Mouse (Mus musculus): ENCODE data around the gene Ift172.

Gene Ift172

DNA sequence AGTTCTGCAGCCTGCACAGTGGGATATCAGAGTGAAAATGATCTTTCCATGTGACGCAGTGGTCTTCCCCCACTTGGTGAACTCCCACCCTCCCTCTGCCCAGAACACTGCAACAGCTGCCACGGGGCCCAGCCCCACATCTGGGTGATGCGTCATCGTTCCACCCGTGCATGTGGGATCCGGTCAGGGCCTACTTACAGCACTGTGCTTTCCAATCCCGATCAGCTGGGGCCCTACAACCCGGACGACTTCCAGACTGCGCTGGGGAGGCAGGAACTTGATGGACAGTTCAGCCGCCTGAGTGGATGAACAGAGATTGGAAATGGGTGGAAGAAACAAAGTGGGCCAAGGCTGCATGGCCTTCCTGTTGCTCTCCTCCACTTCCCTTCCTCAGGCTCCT is 33.3 kb downstream of the Ift172 start:
- no peak for DNase-seq (ENCODE audit: low read depth, low spot score)

DNA sequence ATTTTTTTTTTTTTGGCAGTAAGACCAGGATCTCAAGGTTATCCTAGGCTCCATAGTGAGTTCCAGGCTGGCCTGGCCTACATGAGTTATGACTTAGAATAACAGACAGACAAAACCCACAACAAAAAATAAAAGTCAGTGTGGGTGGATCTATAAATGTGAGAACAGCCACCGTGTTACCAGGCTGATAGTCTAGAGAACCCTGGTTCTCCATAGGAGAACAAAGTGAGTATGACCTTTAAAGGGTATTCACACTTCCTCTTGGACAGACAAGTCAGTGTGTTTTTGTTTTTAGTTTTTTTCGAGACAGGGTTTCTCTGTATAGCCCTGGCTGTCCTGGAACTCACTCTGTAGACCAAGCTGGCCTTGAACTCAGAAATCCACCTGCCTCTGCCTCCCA is 34.9 kb downstream of the Ift172 start:
- no peak for DNase-seq (ENCODE audit: low read depth, low spot score)

DNA sequence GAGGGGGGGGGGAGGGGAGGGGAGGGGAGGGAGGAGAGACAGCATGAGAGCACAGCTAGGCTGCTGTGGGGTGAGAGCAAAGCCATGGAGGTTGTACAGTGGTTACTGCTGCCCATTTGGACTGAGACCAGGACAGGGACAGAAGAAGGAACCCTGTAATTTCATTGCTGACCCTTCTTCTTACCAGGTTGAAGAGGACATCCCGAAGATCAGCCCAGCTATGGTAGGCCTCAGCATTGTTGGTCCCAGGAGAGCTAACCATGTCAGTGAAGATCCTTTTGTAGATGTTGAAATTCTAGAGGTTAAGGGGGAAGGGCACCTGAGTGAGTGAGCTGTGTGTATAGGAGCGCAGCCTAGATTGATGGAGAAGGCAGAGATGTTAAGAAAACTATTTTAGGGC is 35.5 kb downstream of the Ift172 start:
- no peak for DNase-seq (ENCODE audit: low read depth, low spot score)

DNA sequence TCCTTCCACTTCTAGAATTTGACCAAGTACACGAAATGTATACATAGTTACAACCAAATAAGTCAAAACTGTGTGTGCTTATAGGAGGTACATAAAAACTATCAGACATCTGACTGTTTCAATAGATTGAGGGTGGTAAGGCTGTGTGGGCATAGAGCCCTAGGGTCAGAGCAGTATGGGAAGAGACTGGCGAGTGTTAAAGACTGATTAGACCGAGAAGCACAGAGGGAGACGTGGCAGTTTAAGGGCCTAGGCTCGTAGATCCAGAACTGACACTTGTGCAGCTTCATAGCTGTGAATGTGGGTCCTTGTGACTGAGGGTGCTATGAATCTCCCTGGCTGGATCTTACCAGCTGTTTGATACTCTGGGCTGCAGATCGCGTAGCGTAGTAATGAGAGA is 36.0 kb downstream of the Ift172 start:
- DNase-seq (ENCODE audit: low read depth, low spot score): no peak

DNA sequence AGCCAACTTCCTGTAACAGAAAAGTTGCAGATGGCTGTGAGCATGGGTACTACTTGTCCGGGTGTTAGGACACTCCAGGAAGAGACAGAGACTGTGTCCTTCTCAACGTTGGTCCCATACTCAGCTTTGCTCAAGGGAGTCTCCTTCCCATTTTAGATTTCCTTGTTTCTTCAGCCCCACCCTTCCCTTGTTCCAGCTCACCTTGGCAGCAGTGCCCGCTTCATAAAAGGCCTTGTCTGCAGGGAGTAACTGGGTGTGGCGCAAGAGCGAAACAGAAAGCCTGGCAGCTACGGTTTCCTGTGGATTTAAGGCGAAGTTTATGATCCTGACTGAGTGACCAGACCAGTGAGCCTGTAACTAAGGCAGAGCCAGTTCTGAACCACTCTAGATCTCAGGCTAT is 36.5 kb downstream of the Ift172 start:
- no peak for DNase-seq (ENCODE audit: low read depth, low spot score)

DNA sequence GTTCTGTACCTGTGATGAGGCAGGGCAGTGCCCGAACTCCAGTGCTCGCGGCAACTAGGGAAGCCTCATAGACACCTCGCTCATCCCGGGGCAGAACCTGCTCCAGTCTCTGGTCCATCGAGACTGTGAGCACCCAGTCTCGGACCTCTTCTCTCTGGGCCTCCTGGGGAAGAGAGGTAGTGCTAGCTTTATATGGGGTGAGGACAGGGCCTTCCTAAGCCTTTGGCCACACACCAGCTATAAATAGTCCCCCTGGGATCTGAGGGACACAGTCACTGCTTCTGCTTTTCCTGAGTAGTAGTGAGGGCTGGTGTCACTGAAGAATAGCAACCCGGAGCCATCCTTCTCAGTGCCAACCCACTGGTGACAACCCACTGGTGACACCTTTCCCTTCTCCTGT is 37.1 kb downstream of the Ift172 start:
- DNase-seq (ENCODE audit: low read depth, low spot score): no peak

DNA sequence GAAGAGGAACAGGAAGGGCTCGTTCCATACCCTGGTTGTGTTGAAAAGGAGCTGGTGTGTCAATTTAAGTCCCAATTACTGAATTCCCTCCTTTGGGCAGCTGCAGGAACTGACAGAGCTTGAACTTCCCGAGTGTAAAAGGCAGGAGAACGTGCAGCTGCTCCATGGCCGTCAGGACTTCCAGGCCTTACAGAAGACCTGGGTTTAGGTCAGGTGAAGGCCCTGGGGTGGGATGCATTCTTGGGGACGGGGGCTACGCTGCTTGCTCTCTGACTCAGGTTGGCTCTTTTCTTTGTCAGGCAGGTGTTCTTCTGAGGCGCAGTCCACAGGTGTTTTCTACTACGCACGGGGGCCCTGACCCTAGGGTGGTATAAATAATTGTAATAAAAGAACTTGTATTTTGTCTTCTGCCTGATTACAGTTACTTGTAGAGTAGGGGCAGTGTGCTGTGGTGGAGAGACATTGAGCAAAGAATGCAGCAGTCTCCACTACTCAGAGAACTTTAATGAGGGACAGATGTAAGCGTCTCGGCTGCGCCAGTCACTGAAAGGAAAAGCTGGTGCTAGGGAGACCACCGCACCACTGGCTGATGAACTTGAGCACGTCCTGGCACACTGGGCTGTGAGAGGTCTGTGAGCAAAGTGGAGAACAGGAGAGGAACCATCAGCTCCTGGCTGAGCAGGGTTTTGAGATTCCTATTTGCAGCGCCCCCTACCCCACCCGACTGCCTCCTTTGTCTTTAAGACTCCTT is 37.9 kb downstream of the Ift172 start:
- DNase-seq (ENCODE audit: low read depth, low spot score): no peak

DNA sequence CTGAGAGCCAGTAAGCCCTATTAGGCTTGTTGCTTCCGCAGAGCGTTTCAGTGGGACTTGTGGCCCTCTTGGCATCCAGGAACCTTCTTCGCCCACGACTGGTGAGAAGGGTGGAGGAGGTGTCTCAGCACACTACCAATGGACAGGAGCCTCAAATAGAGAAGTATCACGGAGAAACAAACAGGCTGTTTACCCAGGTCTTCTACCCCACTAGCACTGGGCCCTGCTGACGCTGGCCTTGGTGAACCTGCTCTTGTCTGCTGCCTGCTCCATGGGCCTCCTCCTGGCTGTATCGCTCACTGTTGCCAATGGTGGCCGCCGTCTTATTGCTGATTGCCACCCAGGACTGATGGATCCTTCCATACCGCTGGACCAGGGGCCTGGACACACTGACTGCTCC is 38.8 kb downstream of the Ift172 start:
- DNase-seq (ENCODE audit: low read depth, low spot score): no peak

DNA sequence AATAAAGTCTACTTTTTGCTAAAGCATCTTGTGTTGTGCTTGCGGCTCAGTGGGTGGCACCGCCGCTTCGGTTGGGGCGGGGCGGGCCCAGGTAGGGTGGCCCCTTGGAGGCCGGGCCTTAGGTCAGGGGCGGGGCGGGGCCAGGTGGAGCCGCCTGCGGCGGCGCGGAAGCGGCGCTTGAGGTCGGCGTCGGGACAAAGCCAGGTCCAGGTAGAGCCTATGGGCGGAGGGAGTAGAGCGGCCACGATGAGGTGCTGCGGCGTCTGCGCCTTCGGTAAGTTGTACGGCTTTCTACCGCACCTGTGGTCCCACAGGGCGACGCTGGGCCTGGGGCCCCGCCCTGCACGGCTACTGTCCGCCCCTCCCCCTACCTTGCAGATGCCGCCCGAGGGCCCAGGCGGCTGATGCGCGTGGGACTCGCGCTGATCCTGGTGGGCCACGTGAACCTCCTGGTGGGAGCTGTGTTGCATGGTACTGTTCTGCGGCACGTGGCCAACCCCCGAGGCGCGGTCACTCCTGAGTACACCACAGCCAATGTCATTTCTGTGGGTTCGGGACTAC is 39.3 kb downstream of the Ift172 start, which contains the start of gene Krtcap3:
Gene Krtcap3, plus strand, starts transcription at position 151 of the 561 bp plus-strand sequence.
- DNase-seq (ENCODE audit: low read depth, low spot score): no peak

DNA sequence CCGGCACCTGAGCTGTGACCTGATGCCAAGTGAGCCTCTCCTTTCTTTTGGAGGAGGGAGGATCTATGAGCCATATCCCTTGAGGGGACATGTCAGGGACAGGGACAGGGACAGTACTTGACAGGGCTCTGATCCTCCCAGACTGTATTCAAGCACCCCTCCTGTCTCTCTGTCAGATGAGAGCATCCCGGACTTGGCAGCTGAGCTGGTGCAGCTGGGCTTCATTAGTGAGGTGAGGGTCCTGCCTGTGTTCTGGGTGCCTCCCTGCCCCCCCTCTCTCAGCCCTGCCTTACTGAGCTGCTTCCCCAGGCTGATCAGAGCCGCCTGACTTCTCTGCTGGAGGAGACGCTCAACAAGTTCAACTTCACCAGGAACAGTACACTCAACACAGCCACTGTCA is 40.2 kb downstream of the Ift172 start:
- no peak for DNase-seq (ENCODE audit: low read depth, low spot score)

DNA sequence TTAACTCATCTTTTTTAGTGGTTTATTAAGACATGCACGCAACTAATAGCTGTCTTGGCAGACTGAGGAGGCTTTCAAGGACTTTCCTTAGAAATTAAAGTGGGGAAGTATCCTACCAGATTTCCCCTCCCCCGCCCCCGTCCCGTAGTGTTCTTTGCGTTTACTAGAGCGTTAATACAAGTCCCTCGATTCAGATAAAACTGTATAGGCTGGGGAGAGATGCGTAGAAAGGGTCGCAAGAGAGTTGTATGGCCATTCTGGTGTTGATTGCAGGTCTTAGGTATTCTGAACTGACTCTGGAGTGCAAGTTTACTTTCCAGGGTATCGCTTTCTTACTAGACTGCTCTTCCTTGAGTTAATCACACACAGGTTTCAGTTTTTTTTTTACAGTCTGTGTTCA is 48.7 kb downstream of the Ift172 start:
- no peak for DNase-seq (ENCODE audit: low read depth, low spot score)

DNA sequence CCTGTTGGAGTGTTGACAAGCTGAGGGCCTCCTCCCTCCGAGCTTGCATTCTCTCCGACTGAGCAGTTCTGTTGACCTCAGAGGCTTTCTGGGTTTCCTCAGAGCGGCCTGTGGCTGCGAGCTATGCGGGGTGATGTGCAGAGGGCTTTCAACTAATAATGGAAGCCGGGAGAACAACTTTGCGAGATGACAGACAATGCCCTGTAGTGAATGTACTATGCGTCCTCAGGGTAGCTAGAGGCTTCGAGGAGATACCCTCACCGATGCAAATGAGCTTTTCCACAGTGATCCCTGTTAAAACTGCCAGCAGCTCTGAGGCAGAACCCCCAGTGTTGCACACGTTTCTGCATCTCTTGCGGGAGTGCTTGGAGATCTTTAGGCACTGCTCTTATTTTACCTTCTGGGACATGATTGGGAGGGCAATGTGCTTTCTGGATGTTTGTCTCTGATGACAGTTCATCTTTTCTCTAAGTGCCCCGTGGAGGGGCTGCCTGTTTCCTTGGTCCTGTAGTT is 49.3 kb downstream of the Ift172 start:
- no peak for DNase-seq (ENCODE audit: low read depth, low spot score)

DNA sequence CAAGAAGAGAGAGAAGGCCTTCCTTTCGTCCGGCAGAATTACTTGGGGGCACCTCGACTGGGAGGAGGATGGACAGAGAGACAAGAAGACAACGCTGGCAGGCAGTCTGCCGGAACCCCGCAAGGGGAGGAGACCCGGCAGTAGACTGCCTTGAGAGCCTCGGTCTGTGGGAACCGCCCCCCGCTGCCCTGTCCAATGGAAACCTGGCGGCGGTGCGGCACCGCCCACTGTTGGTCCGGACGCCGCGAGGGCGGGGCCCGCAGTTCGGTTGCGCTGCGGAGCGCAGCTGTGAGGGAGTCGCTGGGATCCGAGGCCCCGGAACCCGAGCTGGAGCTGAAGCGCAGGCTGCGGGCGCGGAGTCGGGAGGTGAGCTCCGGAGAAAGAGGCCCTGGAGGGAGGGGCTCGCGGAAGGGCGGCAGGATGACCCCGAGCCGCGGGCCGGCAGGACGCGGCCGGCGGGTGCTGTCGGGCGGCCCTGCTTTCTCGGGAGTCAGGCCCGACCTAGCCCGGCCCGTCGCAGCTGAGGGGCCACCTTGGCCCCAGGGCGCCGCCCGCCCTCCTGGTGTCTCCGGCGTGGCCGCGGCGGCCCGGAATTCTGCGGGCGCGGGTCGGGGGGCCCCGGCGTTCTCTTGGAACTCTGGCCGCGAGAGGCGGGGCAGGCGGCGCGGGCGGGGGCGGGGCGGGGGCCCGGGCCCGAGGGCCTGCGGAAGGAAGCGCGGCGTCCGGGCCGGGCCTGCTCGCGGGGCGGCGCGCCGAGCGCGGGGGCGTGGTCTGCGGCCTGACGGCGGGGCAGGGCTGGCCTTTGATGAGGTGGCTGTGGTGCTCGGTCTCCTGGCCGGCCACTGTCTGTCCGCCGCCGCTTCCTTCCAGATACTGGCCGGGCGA is 50.0 kb downstream of the Ift172 start, which contains the start of the genes Nrbp1 and Gm9970:
Gene Nrbp1, plus strand, starts transcription at position 228 of the 885 bp plus-strand sequence.
Gene Gm9970, minus strand, starts transcription at position 596 of the 885 bp plus-strand sequence.
- DNase-seq (ENCODE audit: low read depth, low spot score): peak; percentile 92

DNA sequence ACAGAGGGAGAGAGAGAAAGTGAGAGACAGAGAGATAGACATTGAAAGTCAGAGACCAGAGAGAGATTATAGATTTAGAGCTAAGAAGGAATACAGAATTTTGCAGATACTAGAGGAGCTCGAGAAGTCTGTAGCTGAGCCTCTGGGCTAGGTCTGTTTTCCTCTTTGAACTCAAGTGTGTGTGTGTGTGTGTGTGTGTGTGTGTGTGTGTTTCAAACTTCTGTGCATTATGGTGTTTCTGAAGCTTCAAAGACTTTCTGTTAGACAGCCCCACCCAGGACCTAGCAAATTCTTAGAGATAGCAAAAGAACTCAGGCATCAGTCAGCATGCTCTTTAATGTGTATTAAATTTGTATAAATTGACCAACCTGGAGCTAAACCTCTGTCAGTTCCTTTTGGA is 64.3 kb downstream of the Ift172 start:
- DNase-seq (ENCODE audit: low read depth, low spot score): no peak

DNA sequence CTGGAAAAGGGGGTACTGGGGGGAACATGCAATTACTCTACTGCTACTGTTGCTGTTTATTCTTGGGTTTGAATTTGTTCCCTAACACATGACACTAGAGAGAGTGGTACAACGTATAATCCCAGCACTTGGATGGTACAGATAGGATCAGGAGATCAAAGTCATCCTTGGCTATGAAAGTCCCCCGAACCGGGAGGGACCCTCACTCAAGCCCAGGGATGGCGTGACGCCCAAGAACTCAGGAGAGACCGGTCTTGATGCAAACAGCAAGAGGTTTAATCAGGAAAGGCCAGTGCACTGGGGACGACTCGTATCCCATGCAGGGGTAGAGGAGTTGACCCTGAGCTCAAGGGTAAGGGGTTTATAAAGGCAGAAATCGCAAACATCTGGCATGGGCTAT is 68.2 kb downstream of the Ift172 start:
- no peak for DNase-seq (ENCODE audit: low read depth, low spot score)

DNA sequence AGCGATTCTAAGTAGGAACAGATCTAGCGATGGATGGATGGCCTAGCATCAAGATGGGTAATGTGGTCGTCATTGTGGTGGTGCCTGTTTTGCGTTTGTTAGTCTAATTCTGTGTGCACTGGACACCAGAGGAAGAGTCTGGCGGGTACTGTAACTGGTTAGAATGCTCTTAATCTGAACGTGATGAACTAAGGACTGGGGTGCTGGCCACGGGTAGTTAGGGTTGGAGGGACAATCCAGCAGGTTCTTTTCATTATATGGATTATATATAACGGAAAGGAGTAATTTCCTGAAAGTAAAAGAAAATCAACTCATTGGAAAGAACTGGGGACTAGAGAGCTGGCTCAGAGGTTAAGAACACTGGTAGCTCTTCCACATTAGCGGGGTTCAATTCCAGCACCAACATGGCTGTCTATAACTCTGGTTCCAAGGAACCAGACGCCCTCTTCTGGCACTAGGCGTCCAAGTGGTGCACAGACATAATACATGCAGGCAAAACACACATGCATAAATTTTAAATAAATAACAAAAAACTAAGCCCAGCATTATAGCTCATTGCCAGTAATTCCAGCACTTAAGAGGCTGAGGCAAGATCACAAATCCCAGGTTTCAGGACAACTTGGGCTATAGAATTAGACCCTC is 69.5 kb downstream of the Ift172 start:
- DNase-seq (ENCODE audit: low read depth, low spot score): no peak

DNA sequence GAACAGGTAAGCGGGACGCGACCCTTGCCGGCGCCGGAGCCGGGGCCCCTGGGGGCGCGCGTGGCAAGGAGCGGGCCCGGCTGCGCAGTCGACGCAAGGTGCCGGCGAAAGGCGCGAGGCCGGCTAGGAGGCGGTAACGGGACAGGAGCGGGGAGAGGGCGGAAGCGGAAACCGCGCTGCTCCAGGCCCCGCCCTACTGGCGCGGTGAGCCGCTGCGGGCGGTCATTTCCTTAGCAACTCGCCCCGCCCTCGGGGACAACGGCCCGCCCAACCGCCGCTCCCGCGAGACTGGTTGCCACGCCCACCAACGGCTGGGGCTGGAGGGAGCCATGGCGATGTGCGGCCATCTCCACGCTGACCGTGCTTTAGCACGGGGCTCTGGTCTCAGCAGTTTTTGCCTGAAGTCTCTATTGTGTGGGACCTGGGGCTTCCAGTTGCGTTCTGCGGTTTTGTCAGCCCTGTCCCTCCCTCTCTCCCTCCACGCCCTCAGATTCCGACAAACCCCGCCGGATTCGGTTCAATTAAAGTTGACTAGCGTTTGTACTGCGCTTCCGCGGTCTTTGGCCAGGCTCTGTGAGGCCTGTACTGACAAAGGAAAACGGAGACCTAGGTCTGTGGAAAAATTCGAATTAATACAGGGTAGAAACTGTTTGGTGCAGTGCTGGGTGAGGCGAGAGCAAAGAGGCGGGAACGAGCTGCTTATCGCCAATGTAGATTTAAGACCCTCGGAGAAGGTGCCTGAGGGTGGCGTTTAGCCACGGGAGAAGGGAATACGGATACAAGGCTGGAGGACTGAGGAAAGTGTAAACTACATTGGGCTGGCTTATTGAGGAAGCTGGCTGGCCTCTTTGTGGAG is 70.2 kb downstream of the Ift172 start, which contains the start of gene Ppm1g:
Gene Ppm1g, minus strand, starts transcription at position 240 of the 856 bp plus-strand sequence.
- DNase-seq (ENCODE audit: low read depth, low spot score): peak; percentile 88

DNA sequence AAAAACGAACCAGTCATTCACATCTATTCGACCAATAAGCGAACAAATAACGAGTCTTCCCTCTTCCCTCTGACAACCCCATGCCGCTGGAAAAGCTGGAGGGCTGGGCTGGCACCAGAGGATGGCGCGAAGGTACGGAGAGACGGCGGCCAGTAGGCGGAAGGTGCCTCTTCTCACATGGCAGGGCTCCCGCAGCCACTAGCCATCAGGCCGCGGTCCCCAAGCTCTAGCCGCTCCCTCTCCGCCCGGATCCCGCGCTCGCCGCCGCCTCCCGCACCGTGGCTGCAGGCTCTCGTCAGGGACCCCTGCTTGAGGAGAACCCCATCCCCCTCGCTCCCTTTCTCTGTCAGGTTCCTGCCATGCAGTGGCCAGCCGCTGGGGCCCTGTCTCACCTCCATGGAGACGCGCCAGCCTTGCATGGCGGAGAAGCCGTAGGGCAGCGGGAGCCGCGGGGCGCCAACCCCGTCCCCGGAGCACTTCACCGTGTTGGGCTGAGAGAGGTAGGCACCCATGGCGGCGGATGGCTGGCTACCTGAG is 70.9 kb downstream of the Ift172 start:
- no peak for DNase-seq (ENCODE audit: low read depth, low spot score)

DNA sequence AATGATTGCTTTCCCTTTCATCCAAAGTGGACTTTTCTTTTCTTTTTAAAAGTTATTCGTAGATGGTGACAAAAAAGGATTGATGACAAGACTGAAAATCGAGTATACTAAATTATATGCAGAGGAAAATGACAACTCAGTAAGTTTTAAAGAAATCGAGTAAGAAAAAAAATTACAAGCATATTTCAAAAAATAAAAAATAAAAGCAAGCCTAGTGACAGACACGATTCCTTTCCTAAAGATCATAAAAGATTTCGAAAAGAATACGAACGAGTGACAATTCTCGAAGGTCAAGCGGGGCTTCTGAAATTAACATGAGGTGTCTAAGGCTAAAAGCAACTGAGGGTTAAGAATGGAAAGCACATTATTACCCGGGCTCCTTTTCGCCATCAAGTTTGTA is 71.4 kb downstream of the Ift172 start:
- DNase-seq (ENCODE audit: low read depth, low spot score): no peak

DNA sequence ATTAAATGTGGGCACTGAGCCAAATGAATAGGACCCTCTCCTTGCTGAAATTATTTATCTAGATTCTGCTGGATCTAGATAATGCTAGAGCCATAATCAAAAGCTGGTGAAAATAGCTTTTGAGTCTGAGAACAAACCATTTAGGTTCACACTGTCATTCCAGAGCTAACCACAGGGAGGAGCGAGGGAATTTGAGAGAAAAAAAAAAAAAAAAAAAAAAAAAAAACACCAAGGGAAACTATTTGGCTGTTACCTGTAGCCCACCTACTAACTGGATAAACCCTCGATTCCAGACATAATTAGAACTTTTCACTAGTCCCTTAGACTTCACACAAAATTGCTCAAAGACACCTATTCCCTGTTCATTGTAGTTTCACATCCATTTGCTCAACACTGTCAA is 71.8 kb downstream of the Ift172 start:
- DNase-seq (ENCODE audit: low read depth, low spot score): no peak
